Mouse (Mus musculus): ENCODE measurements around the gene Hist1h2bn. TPM values are rescaled to one million over a fixed set of nuclear protein-coding genes. Genes with fewer than 3 reads are reported as not detected.
"Not testable (repeated sequence)": the region's sequence is repeated elsewhere in the genome, so short reads cannot be mapped to it uniquely, and the experiment has no call there.

Hist1h2bn gene
- polyA plus RNA-seq, 1 experiment from 2014 or later: 5.8 TPM

DNA sequence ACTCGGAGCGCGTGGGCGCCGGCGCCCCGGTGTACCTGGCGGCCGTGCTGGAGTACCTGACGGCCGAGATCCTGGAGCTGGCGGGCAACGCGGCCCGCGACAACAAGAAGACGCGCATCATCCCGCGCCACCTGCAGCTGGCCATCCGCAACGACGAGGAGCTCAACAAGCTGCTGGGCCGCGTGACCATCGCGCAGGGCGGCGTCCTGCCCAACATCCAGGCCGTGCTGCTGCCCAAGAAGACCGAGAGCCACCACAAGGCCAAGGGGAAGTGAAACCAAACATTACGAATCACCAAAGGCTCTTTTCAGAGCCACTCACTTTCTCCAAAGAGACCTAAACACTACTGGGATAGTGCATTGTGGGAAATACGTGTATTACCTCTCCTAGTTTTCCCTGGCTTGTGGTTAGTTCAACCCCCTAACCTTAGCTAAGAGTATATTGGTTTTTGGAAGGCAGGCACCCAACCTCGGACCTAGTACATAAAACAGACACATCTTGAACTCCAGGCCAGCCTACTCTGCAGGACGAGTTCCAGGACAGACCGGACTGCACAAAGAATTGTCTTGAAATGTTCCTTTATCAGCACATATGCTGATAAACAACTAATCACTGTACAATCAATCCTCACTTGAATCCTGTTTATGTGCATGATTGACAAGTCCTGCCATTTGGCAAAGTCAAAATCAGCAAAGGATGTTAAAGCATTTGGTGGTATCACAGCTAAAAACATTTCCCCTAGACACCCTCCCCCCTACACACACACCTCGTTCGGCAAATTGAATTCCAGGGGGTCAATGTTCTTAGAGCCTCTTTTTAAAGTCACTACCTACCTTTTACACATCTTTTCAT lies 37.2 kb upstream of the Hist1h2bn start:
- ATAC-seq (ENCODE audit: low read depth): peak; percentile 1
- not testable (repeated sequence) for H3K27me3 ChIP-seq (ENCODE audit: control insufficient read depth, insufficient read depth, low read depth, low read length); H3K36me3 ChIP-seq (ENCODE audit: control insufficient read depth, insufficient read depth, low read length); H3K9me3 ChIP-seq (ENCODE audit: control insufficient read depth, low read length)
- WGBS: under 1% methylated on average over 9 of the region's 38 CpGs
- Histone ChIP-seq H3K27ac (ENCODE audit: low read length) (peak overlapping the region; percentile 97), H3K4me2 (ENCODE audit: low read depth, low read length) (peak overlapping the region; percentile 85), H3K9ac (ENCODE audit: low read length) (peak overlapping the region; percentile 74), H3K4me3 (ENCODE audit: low read length) (peak overlapping the region; percentile 55), H3K4me1 (replicated peaks; ENCODE audit: control insufficient read depth, insufficient read depth, low read length) (peaks cover 26% of the 10 kb centered on the region)

DNA sequence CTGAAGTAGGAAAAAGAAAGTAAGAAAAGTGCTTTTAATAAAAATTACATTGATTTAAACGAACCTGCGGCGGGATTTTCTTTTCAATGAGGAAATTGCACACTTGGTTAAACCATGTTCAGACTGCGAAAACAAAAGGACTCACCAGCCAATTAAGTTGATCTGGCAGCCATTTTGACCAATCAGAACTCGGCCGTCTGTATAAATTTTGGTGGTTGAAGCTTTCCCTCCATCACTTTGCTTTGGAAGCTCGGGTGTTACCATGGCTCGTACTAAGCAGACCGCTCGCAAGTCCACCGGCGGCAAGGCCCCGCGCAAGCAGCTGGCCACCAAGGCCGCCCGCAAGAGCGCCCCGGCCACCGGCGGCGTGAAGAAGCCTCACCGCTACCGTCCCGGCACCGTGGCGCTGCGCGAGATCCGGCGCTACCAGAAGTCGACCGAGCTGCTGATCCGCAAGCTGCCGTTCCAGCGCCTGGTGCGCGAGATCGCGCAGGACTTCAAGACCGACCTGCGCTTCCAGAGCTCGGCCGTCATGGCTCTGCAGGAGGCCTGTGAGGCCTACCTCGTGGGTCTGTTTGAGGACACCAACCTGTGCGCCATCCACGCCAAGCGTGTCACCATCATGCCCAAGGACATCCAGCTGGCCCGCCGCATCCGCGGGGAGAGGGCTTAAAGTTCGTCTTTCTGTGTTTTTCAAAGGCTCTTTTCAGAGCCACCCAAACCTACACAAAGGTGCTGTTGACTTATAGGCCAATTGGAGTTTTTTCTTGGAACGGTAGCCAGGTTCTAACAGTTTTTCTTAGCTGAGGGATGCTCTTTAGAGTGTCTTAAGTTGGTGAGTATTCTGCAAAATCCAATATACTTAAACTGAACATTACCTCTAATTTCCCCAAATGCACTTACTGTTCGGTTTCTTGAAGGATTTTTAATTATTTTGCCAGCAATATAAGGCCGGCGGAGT lies 36.2 kb upstream of the Hist1h2bn start, which contains the start of gene Hist1h3h:
Gene Hist1h3h, plus strand, starts transcription at position 263 of the 961 bp plus-strand sequence.
- Histone ChIP-seq H3K4me2 (ENCODE audit: low read depth, low read length) (peak within 1 kb of the TSS; percentile 85), H3K4me3 (ENCODE audit: low read length) (peak within 1 kb of the TSS; percentile 55), H3K9ac (ENCODE audit: low read length) (peak within 1 kb of the TSS; percentile 79), H3K27ac (ENCODE audit: low read length) (peak within 1 kb of the TSS; percentile 97), H3K4me1 (replicated peaks; ENCODE audit: control insufficient read depth, insufficient read depth, low read length) (peaks cover 28% of the 10 kb centered on the region)
- not testable (repeated sequence) for H3K9me3 ChIP-seq (ENCODE audit: control insufficient read depth, low read length); H3K27me3 ChIP-seq (ENCODE audit: control insufficient read depth, insufficient read depth, low read depth, low read length); H3K36me3 ChIP-seq (ENCODE audit: control insufficient read depth, insufficient read depth, low read length)
- 1% methylated on average over 24 of the region's 56 CpGs for WGBS
- peak; percentile 40 for ATAC-seq (ENCODE audit: low read depth)

DNA sequence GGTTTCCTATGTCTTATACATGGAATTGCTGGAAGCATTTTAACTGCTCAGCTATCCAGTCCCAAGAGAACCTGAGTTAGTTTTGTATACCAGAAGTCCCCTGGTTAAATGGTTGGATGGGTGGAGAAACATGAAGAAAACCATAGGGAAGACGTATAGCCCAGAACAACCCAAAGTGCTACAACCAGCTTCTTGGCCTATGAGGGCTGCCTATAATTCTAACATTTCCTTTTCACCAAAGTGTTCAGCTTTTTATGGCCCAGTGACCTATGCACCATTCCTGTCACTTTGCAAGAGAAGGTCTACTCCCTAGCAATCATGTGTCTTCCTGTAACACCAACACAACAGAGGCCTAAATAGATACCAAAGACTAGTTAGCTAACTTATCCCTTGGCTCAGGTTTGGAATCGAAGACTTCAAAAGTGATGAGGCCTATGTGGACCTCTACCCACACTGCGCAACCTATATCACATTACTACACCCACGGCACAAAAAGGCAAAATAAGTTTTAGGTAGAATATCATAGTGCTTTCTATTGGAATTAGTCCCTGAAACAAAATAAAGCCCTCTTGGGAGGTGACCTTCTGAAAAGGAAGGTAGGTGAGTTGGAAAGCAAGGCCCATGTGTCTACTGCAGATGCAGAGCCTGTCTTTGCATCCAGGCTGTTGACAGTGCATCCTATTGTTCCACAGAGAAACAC lies 35.4 kb upstream of the Hist1h2bn start:
- Histone ChIP-seq H3K4me2 (ENCODE audit: low read depth, low read length) (peak overlapping the region; percentile 70), H3K9ac (ENCODE audit: low read length) (peak overlapping the region; percentile 79), H3K9me3 (ENCODE audit: control insufficient read depth, low read length) (no peaks in the 10 kb centered on the region), H3K27me3 (ENCODE audit: control insufficient read depth, insufficient read depth, low read depth, low read length) (no peaks in the 10 kb centered on the region), H3K4me1 (replicated peaks; ENCODE audit: control insufficient read depth, insufficient read depth, low read length) (peaks cover 31% of the 10 kb centered on the region), H3K27ac (ENCODE audit: low read length) (peak overlapping the region; percentile 86), H3K4me3 (ENCODE audit: low read length) (peak overlapping the region; percentile 54), H3K36me3 (ENCODE audit: control insufficient read depth, insufficient read depth, low read length) (no peaks in the 10 kb centered on the region)
- ATAC-seq (ENCODE audit: low read depth): no peak
- 46% methylated on average over 4 of the region's 4 CpGs for WGBS

DNA sequence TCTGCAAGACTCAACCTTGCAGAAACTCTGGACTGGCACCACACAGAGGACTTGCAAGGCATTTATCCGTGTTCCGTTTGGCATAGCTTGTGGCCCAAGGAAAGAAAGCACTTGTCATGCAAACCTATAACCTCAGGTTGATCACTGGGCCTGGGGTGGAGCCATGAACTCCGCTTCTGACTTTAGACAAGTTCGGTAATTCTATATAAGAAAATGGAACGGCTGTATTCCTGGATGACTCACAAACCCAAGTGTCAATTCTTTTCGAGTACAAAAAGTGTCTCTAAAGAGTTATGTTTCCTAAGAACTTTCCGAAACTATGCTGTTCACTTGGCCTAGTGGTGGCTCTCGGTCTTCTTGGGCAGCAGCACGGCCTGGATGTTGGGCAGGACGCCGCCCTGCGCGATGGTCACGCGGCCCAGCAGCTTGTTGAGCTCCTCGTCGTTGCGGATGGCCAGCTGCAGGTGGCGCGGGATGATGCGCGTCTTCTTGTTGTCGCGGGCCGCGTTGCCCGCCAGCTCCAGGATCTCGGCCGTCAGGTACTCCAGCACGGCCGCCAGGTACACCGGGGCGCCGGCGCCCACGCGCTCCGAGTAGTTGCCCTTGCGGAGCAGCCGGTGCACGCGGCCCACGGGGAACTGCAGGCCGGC lies 32.7 kb upstream of the Hist1h2bn start:
- peak overlapping the region; percentile 58 for H3K4me2 ChIP-seq (ENCODE audit: low read depth, low read length)
- H3K4me1 ChIP-seq (replicated peaks; ENCODE audit: control insufficient read depth, insufficient read depth, low read length): peaks cover 24% of the 10 kb centered on the region
- peak; percentile 19 for ATAC-seq (ENCODE audit: low read depth)
- H3K27me3 ChIP-seq (ENCODE audit: control insufficient read depth, insufficient read depth, low read depth, low read length); H3K9me3 ChIP-seq (ENCODE audit: control insufficient read depth, low read length); H3K36me3 ChIP-seq (ENCODE audit: control insufficient read depth, insufficient read depth, low read length): not testable (repeated sequence)
- H3K9ac ChIP-seq (ENCODE audit: low read length): peak overlapping the region; percentile 64
- 1% methylated on average over 18 of the region's 44 CpGs for WGBS
- peak overlapping the region; percentile 46 for H3K4me3 ChIP-seq (ENCODE audit: low read length)
- H3K27ac ChIP-seq (ENCODE audit: low read length): peak overlapping the region; percentile 93

DNA sequence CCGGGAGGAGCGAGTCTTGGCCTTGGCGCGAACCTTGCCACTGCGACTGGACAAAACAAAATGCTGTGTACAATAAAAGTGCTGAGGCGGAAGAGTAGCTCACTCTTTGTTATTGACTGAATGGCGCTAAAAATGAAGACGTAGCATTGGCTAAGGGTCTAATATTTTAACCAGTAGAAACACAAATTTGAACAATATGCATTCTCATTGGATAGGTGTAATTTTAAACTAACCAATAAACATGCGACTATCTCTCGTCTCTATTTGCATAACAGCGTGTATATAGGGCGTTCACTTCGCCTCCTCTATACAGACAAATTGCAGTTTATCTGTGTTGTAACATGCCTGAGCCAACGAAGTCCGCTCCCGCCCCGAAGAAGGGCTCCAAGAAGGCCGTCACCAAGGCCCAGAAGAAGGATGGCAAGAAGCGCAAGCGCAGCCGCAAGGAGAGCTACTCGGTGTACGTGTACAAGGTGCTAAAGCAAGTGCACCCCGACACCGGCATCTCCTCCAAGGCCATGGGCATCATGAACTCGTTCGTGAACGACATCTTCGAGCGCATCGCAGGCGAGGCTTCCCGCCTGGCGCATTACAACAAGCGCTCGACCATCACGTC lies 32.1 kb upstream of the Hist1h2bn start, which contains the start of gene Hist1h2bm:
Gene Hist1h2bm, plus strand, starts transcription at position 288 of the 616 bp plus-strand sequence.
- Histone ChIP-seq H3K4me3 (ENCODE audit: low read length) (peak within 1 kb of the TSS; percentile 46), H3K27ac (ENCODE audit: low read length) (peak within 1 kb of the TSS; percentile 93), H3K4me2 (ENCODE audit: low read depth, low read length) (peak within 1 kb of the TSS; percentile 58), H3K4me1 (replicated peaks; ENCODE audit: control insufficient read depth, insufficient read depth, low read length) (peaks cover 24% of the 10 kb centered on the region), H3K9ac (ENCODE audit: low read length) (peak within 1 kb of the TSS; percentile 64)
- not testable (repeated sequence) for H3K27me3 ChIP-seq (ENCODE audit: control insufficient read depth, insufficient read depth, low read depth, low read length); H3K9me3 ChIP-seq (ENCODE audit: control insufficient read depth, low read length); H3K36me3 ChIP-seq (ENCODE audit: control insufficient read depth, insufficient read depth, low read length)
- WGBS: 0% methylated on average over 33 of the region's 37 CpGs
- ATAC-seq (ENCODE audit: low read depth): peak; percentile 97

DNA sequence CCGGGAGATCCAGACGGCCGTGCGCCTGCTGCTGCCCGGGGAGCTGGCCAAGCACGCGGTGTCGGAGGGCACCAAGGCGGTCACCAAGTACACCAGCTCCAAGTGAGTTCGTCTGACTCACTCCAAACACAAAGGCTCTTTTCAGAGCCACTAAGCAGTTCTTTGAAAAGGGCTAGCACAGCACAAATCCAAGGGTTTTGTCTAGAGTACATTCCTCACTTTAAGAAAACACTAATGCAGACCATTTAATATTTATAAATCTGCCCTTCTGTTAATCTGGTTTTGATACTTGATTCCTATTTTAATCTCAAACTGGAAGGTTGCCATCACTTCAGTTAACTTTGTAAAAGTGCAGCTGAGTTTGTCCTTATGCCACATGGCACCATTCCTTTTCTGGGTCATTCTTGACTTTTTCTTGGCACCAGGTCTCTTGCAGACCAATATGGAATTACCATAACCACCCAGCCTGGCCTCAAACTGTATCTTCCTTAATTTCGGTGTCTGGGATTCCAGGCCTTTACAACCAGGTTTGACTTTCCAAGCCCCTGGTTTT lies 31.5 kb upstream of the Hist1h2bn start:
- peak overlapping the region; percentile 57 for H3K4me2 ChIP-seq (ENCODE audit: low read depth, low read length)
- peak overlapping the region; percentile 36 for H3K4me3 ChIP-seq (ENCODE audit: low read length)
- H3K9ac ChIP-seq (ENCODE audit: low read length): peak overlapping the region; percentile 61
- ATAC-seq (ENCODE audit: low read depth): peak; percentile 8
- peaks cover 24% of the 10 kb centered on the region for H3K4me1 ChIP-seq (replicated peaks; ENCODE audit: control insufficient read depth, insufficient read depth, low read length)
- H3K27ac ChIP-seq (ENCODE audit: low read length): peak overlapping the region; percentile 93
- no peaks in the 10 kb centered on the region for H3K36me3 ChIP-seq (ENCODE audit: control insufficient read depth, insufficient read depth, low read length)
- no peaks in the 10 kb centered on the region for H3K27me3 ChIP-seq (ENCODE audit: control insufficient read depth, insufficient read depth, low read depth, low read length)
- WGBS: 3% methylated on average over 11 of the region's 11 CpGs
- H3K9me3 ChIP-seq (ENCODE audit: control insufficient read depth, low read length): no peaks in the 10 kb centered on the region

DNA sequence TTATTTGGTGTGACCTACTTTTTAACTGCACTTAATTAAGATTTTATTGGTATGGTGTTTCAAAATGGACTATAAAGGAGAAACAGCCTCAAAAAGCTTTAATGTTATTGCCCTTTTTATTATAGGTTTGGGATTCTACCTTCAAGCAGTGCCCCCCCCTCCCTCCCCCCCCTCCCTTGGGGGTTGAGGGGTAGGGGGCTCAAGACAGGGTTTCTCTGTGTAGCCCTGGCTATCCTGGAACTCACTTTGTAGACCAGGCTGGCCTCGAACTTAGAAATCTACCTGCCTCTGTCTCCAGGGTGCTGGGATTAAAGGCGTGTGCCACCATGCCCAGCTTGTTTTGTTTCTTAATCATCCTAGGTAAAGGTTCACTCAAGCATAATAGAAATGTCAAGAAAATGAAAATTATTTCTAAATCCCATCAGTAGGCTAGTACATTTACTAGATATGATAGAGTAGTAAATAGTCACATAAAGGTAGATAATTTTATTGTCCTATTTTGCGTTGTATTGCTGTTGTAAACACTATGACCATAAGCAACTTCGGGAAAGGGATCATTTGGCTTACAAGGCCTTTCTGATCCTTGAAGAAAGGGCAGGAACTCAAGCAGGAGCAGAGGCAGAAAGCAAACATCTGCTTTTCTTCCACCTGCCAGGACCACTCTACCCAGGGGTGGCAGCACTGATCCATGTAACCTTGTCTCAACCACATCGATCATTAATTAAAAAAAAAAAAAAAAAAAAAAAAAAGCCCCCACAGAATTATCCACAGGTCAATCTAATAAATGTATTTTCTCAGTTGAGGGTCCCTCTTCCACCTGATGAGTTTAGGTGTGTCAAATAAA lies 30.7 kb upstream of the Hist1h2bn start:
- Histone ChIP-seq H3K4me3 (ENCODE audit: low read length) (peak overlapping the region; percentile 36; the same call in 1 of the 2 replicates), H3K4me2 (ENCODE audit: low read depth, low read length) (peak overlapping the region; percentile 57)
- WGBS: 36% methylated on average over 5 of the region's 5 CpGs

More for the DNA sequence above, 30.7 kb upstream of the Hist1h2bn start:
- Histone ChIP-seq H3K36me3 (ENCODE audit: control insufficient read depth, insufficient read depth, low read length) (no peaks in the 10 kb centered on the region), H3K27ac (ENCODE audit: low read length) (peak overlapping the region; percentile 93), H3K9ac (ENCODE audit: low read length) (0 out of 2 replicates have a peak overlapping the region, but pooled peaks have one; percentile 28), H3K27me3 (ENCODE audit: control insufficient read depth, insufficient read depth, low read depth, low read length) (no peaks in the 10 kb centered on the region), H3K9me3 (ENCODE audit: control insufficient read depth, low read length) (no peaks in the 10 kb centered on the region), H3K4me1 (replicated peaks; ENCODE audit: control insufficient read depth, insufficient read depth, low read length) (peaks cover 22% of the 10 kb centered on the region)
- ATAC-seq (ENCODE audit: low read depth): no peak
